ENCODE assay signal across 23 mouse cellular contexts in genomic region chr2:74720384-74720783, GRCm38 (mm10). TPM values are rescaled to one million over a fixed set of nuclear protein-coding genes. Genes with fewer than 3 reads are reported as not detected.
"Had no signal": no experiment of that assay in that cellular context is flagged by ENCODE, and none has a peak within 500 bp of the region (broad histone marks: within the 10 kb centered on the region; RNA-seq: fewer than 3 reads in every experiment).

No protein-coding gene starts in this region.

- H3K27ac ChIP-seq: liver, embryonic 14.5 days; macrophage; midbrain, embryonic 13.5 days; midbrain, embryonic 15.5 days; stomach, embryonic 15.5 days; stomach, postnatal 0 days had no signal

- H3K4me3 ChIP-seq: megakaryocyte, embryonic 14.5 days; midbrain, embryonic 13.5 days; midbrain, embryonic 15.5 days; stomach, embryonic 15.5 days had no signal

- H3K9ac ChIP-seq: liver, embryonic 14.5 days; lung, embryonic 14.5 days; midbrain, embryonic 13.5 days; midbrain, embryonic 15.5 days; stomach, embryonic 15.5 days had no signal

- ATAC-seq: midbrain, embryonic 13.5 days; midbrain, embryonic 15.5 days had no signal

- H3K9me3 ChIP-seq: megakaryocyte, embryonic 14.5 days; midbrain, embryonic 13.5 days; midbrain, embryonic 15.5 days; stomach, embryonic 15.5 days had no signal

- H3K4me1 ChIP-seq: midbrain, embryonic 13.5 days; midbrain, embryonic 15.5 days had no signal

- H3K4me2 ChIP-seq: lung, embryonic 14.5 days; midbrain, embryonic 11.5 days; midbrain, embryonic 13.5 days; midbrain, embryonic 15.5 days; stomach, embryonic 15.5 days had no signal

- H3K36me3 ChIP-seq: midbrain, embryonic 13.5 days; midbrain, embryonic 15.5 days; stomach, embryonic 15.5 days had no signal

- DNase-seq: lung, adult 18-20 months; lung, embryonic 14.5 days; lung, postnatal 14 days; lung, postnatal 36 days; right cerebral cortex, postnatal 14 days; thymus, adult 2 months; thymus, postnatal 25 days; thymus, postnatal 4 days had no signal

RNA-seq across cellular contexts. Expression of gene Gm28230, which starts 6.1 kb away (rescaled TPM):
- total RNA-seq: megakaryocyte progenitor cell, adult 5-6 weeks; midbrain, postnatal 0 days; monocyte, adult 5-6 weeks; neutrophil, adult 5-6 weeks had no signal
- polyA plus RNA-seq: liver, embryonic 14.5 days; liver, embryonic 16.5 days; lung, embryonic 14.5 days; lung, embryonic 16.5 days; macrophage; midbrain, embryonic 11.5 days; midbrain, embryonic 13.5 days; midbrain, embryonic 15.5 days; midbrain, postnatal 0 days; spleen, adult 2 months; stomach, embryonic 15.5 days; stomach, postnatal 0 days had no signal

RNA-seq across cellular contexts. Expression of gene Hoxd4, which starts 8.7 kb away (rescaled TPM):
- total RNA-seq: megakaryocyte progenitor cell, adult 5-6 weeks; monocyte, adult 5-6 weeks; neutrophil, adult 5-6 weeks had no signal
- polyA plus RNA-seq: liver, embryonic 16.5 days; lung, embryonic 14.5 days; lung, embryonic 16.5 days; macrophage; midbrain, embryonic 11.5 days; midbrain, embryonic 13.5 days; midbrain, embryonic 15.5 days; midbrain, postnatal 0 days had no signal

RNA-seq across cellular contexts. Expression of gene Hoxd3, which starts 8.7 kb away (rescaled TPM):
- total RNA-seq: megakaryocyte progenitor cell, adult 5-6 weeks; monocyte, adult 5-6 weeks; neutrophil, adult 5-6 weeks had no signal
- polyA plus RNA-seq: lung, embryonic 14.5 days; macrophage; midbrain, postnatal 0 days; spleen, adult 2 months had no signal

RNA-seq across cellular contexts. Expression of gene Hoxd8, which starts 16.0 kb away (rescaled TPM):
- total RNA-seq: megakaryocyte progenitor cell, adult 5-6 weeks; monocyte, adult 5-6 weeks; neutrophil, adult 5-6 weeks had no signal
- polyA plus RNA-seq: macrophage; midbrain, embryonic 13.5 days; midbrain, postnatal 0 days had no signal

RNA-seq across cellular contexts. Expression of gene Hoxd9, which starts 22.9 kb away (rescaled TPM):
- total RNA-seq: megakaryocyte progenitor cell, adult 5-6 weeks; midbrain, postnatal 0 days; monocyte, adult 5-6 weeks; neutrophil, adult 5-6 weeks had no signal
- polyA plus RNA-seq: liver, embryonic 16.5 days; macrophage; midbrain, embryonic 11.5 days; midbrain, embryonic 13.5 days; midbrain, embryonic 15.5 days; midbrain, postnatal 0 days had no signal
